Mouse (Mus musculus) embryonic facial prominence, embryonic 10.5 days (tissue): ENCODE data around the gene Gm49368. TPM values are rescaled to one million over a fixed set of nuclear protein-coding genes. Genes with fewer than 3 reads are reported as not detected.

Experiments used
- DNase-seq: peaks from one replicate; pipeline ENCODE4 v3.0.0-alpha.2; 2017; ENCODE audit warnings: low spot score
- H3K27ac ChIP-seq: fragments of 300-500 bp; sonication (generic); replicated peaks from 2 replicates; pipeline ENCODE4 v1.5.1; 2016; ENCODE audit warnings: mild to moderate bottlenecking
- H3K27me3 ChIP-seq: fragments of 300-500 bp; sonication (generic); replicated peaks from 2 replicates; pipeline ENCODE4 v1.6.1; 2016; ENCODE audit warnings: low read depth, mild to moderate bottlenecking; ENCODE audit not compliant: poor library complexity, severe bottlenecking
- H3K36me3 ChIP-seq: fragments of 300-500 bp; sonication (generic); replicated peaks from 2 replicates; pipeline ENCODE4 v1.6.1; 2016; ENCODE audit warnings: mild to moderate bottlenecking, moderate library complexity
- H3K4me1 ChIP-seq: fragments of 300-500 bp; sonication (generic); 2 replicates; pipeline ENCODE4 v1.6.1; 2016
- H3K4me3 ChIP-seq: fragments of 300-500 bp; sonication (generic); 2 replicates; pipeline ENCODE4 v1.5.1; 2016; ENCODE audit warnings: mild to moderate bottlenecking, moderate library complexity
- H3K9me3 ChIP-seq: fragments of 300-500 bp; sonication (generic); 2 replicates; pipeline ENCODE4 v1.6.1; 2016; ENCODE audit warnings: mild to moderate bottlenecking
- WGBS: fragments of 180-500 bp; shearing (Covaris S2); methylation state at CpG from one replicate; pipeline ENCODE4 v1.1.7; 2016; 5-methylcytosine and 5-hydroxymethylcytosine counted together
- polyA plus RNA-seq: library from polyadenylated mRNA; unstranded; fragments of >200 nt; fragmentation: Nextera tagmentation; extraction: Ambion mirVana; gene quantifications from 2 replicates; pipeline ENCODE4 v1.2.1, GENCODE M21; 2016

Gene Gm49368
- polyA plus RNA-seq, 1 experiment from 2014 or later, result not detected

- no peaks in the 10 kb centered on the region for H3K27me3 ChIP-seq
- no peaks in the 10 kb centered on the region for H3K9me3 ChIP-seq
- no peak for DNase-seq
- no peaks in the 10 kb centered on the region for H3K4me1 ChIP-seq
- H3K27ac ChIP-seq, result no peak overlapping the region
- H3K36me3 ChIP-seq, result no peaks in the 10 kb centered on the region
- 90% methylated on average over 6 of the region's 6 CpGs for WGBS
- H3K4me3 ChIP-seq, result no peak overlapping the region
Observed at GRCm38 (mm10) chr7:128063211-128063781, 813 bp downstream of the Gm49368 start.

GRCm38 (mm10) chr7:128065547-128065946 lies 3.1 kb downstream of the Gm49368 start:
- Histone ChIP-seq H3K27ac (no peak overlapping the region), H3K36me3 (no peaks in the 10 kb centered on the region)
- WGBS, result 82% methylated on average over 5 of the region's 5 CpGs

GRCm38 (mm10) chr7:128067847-128068246 lies 5.4 kb downstream of the Gm49368 start:
- Histone ChIP-seq H3K36me3 (no peaks in the 10 kb centered on the region), H3K27me3 (no peaks in the 10 kb centered on the region), H3K27ac (no peak overlapping the region), H3K4me3 (no peak overlapping the region), H3K4me1 (no peaks in the 10 kb centered on the region), H3K9me3 (no peaks in the 10 kb centered on the region)
- DNase-seq, result no peak
- 65% methylated on average over 3 of the region's 3 CpGs for WGBS

More at GRCm38 (mm10) chr7:128065547-128065946, 3.1 kb downstream of the Gm49368 start:
- Histone ChIP-seq H3K4me1 (no peaks in the 10 kb centered on the region), H3K4me3 (no peak overlapping the region), H3K9me3 (no peaks in the 10 kb centered on the region), H3K27me3 (no peaks in the 10 kb centered on the region)
- no peak for DNase-seq

- no peaks in the 10 kb centered on the region for H3K4me1 ChIP-seq
- no peak overlapping the region for H3K27ac ChIP-seq
- H3K9me3 ChIP-seq, result no peaks in the 10 kb centered on the region
- no peaks in the 10 kb centered on the region for H3K27me3 ChIP-seq
- 76% methylated on average over 2 of the region's 2 CpGs for WGBS
- no peak for DNase-seq
- no peaks in the 10 kb centered on the region for H3K36me3 ChIP-seq
- H3K4me3 ChIP-seq, result no peak overlapping the region
Observed at GRCm38 (mm10) chr7:128069844-128070243, 7.4 kb downstream of the Gm49368 start.

GRCm38 (mm10) chr7:128071816-128072215 lies 9.3 kb downstream of the Gm49368 start:
- H3K4me3 ChIP-seq, result no peak overlapping the region
- H3K4me1 ChIP-seq, result no peaks in the 10 kb centered on the region
- 72% methylated on average over 4 of the region's 4 CpGs for WGBS
- no peaks in the 10 kb centered on the region for H3K27me3 ChIP-seq
- DNase-seq, result no peak
- H3K27ac ChIP-seq, result no peak overlapping the region
- H3K36me3 ChIP-seq, result no peaks in the 10 kb centered on the region
- no peaks in the 10 kb centered on the region for H3K9me3 ChIP-seq

GRCm38 (mm10) chr7:128080012-128080411 lies 17.5 kb downstream of the Gm49368 start:
- no peak for DNase-seq
- Histone ChIP-seq H3K4me3 (no peak overlapping the region), H3K9me3 (no peaks in the 10 kb centered on the region), H3K4me1 (no peaks in the 10 kb centered on the region), H3K27ac (no peak overlapping the region), H3K27me3 (no peaks in the 10 kb centered on the region), H3K36me3 (no peaks in the 10 kb centered on the region)
- 78% methylated on average over 8 of the region's 8 CpGs for WGBS

- Histone ChIP-seq H3K4me1 (no peaks in the 10 kb centered on the region), H3K27ac (no peak overlapping the region), H3K4me3 (no peak overlapping the region), H3K36me3 (no peaks in the 10 kb centered on the region), H3K9me3 (no peaks in the 10 kb centered on the region), H3K27me3 (no peaks in the 10 kb centered on the region)
- WGBS, result 86% methylated on average over 7 of the region's 7 CpGs
- no peak for DNase-seq
Observed at GRCm38 (mm10) chr7:128089141-128089540, 26.7 kb downstream of the Gm49368 start.

- Histone ChIP-seq H3K27ac (no peak overlapping the region), H3K9me3 (no peaks in the 10 kb centered on the region), H3K36me3 (no peaks in the 10 kb centered on the region), H3K27me3 (no peaks in the 10 kb centered on the region), H3K4me1 (no peaks in the 10 kb centered on the region), H3K4me3 (no peak overlapping the region)
- WGBS, result 87% methylated on average over 1 of the region's 1 CpGs
- DNase-seq, result no peak
Observed at GRCm38 (mm10) chr7:128098135-128098534, 35.7 kb downstream of the Gm49368 start.

GRCm38 (mm10) chr7:128100742-128101357 lies 38.4 kb downstream of the Gm49368 start:
- H3K27ac ChIP-seq, result no peak overlapping the region
- no peaks in the 10 kb centered on the region for H3K27me3 ChIP-seq
- H3K4me3 ChIP-seq, result no peak overlapping the region
- H3K9me3 ChIP-seq, result no peaks in the 10 kb centered on the region
- DNase-seq, result no peak
- H3K4me1 ChIP-seq, result no peaks in the 10 kb centered on the region
- H3K36me3 ChIP-seq, result no peaks in the 10 kb centered on the region
- 72% methylated on average over 2 of the region's 2 CpGs for WGBS

- Histone ChIP-seq H3K4me3 (no peak overlapping the region), H3K36me3 (no peaks in the 10 kb centered on the region), H3K9me3 (no peaks in the 10 kb centered on the region), H3K4me1 (no peaks in the 10 kb centered on the region), H3K27me3 (no peaks in the 10 kb centered on the region), H3K27ac (no peak overlapping the region)
- DNase-seq, result no peak
- WGBS, result 71% methylated on average over 4 of the region's 4 CpGs
Observed at GRCm38 (mm10) chr7:128105246-128105645, 42.8 kb downstream of the Gm49368 start.

GRCm38 (mm10) chr7:128107462-128107861 lies 45.0 kb downstream of the Gm49368 start:
- no peaks in the 10 kb centered on the region for H3K4me1 ChIP-seq
- no peak overlapping the region for H3K27ac ChIP-seq
- H3K36me3 ChIP-seq, result no peaks in the 10 kb centered on the region
- H3K9me3 ChIP-seq, result no peaks in the 10 kb centered on the region
- 91% methylated on average over 7 of the region's 7 CpGs for WGBS
- no peaks in the 10 kb centered on the region for H3K27me3 ChIP-seq
- no peak for DNase-seq
- H3K4me3 ChIP-seq, result no peak overlapping the region

GRCm38 (mm10) chr7:128110314-128110713 lies 47.8 kb downstream of the Gm49368 start:
- Histone ChIP-seq H3K9me3 (no peaks in the 10 kb centered on the region), H3K4me1 (no peaks in the 10 kb centered on the region), H3K4me3 (no peak overlapping the region), H3K27me3 (no peaks in the 10 kb centered on the region), H3K36me3 (no peaks in the 10 kb centered on the region), H3K27ac (no peak overlapping the region)
- no peak for DNase-seq
- 73% methylated on average over 2 of the region's 2 CpGs for WGBS

GRCm38 (mm10) chr7:128112131-128112530 lies 49.6 kb downstream of the Gm49368 start:
- no peaks in the 10 kb centered on the region for H3K4me1 ChIP-seq
- no peak overlapping the region for H3K4me3 ChIP-seq
- H3K9me3 ChIP-seq, result no peaks in the 10 kb centered on the region
- no peak for DNase-seq
- no peak overlapping the region for H3K27ac ChIP-seq
- 92% methylated on average over 11 of the region's 11 CpGs for WGBS
- no peaks in the 10 kb centered on the region for H3K27me3 ChIP-seq
- no peaks in the 10 kb centered on the region for H3K36me3 ChIP-seq
